Mouse (Mus musculus) liver, adult 2 months (tissue): ENCODE data around the gene Romo1.

Source experiments
- CTCF ChIP-seq: fragments of 200-500 bp; IDR thresholded peaks from 2 replicates; pipeline ENCODE4 v1.5.1; 2011; ENCODE audit warnings: low read depth, low read length, control low read depth
- POLR2A ChIP-seq: fragments of 200-500 bp; IDR thresholded peaks from 2 replicates; pipeline ENCODE4 v1.6.1; 2011; ENCODE audit warnings: low read length, control low read depth; ENCODE audit not compliant: insufficient read depth; ENCODE audit errors: extremely low read depth

- TF ChIP-seq CTCF (no peak), POLR2A (no peak)
Measured at GRCm38 (mm10) chr2:156126992-156127391, 16.8 kb upstream of the Romo1 start, which contains the start of gene Gm28036.
